Mouse (Mus musculus): Measurements from ENCODE around the gene Tyw1.

DNA sequence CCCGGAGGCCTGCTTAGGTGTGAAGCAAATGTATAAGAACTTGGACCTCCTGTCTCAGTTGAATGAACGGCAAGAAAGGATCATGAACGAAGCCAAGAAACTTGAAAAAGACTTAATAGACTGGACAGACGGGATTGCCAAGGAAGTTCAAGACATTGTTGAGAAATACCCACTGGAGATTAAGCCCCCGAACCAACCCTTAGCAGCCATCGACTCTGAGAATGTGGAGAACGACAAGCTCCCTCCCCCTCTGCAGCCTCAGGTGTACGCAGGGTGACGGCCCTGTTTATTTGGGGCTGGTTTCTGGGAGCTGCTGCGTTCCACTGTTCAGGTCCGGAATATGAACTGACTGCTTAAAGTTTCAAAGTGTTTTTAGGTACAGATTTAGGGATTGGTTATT, 42.5 kb upstream of the Tyw1 start:
- TF ChIP-seq CTCF (IDR thresholded peaks at IDR 0.05; ENCODE audit: control insufficient read depth, insufficient read depth, low read length) (no peak), POLR2A (IDR thresholded peaks at IDR 0.05; ENCODE audit: borderline replicate concordance, control insufficient read depth, low read depth, low read length) (no peak)
